Mouse (Mus musculus): ENCODE data around the gene Thnsl2. TPM values are rescaled to one million over a fixed set of nuclear protein-coding genes. Genes with fewer than 3 reads are reported as not detected.

Gene Thnsl2
- polyA plus RNA-seq (2012; rRNA removed): 3.9 and 4.6 TPM in 2 replicates

- H3K27ac ChIP-seq (ENCODE audit: control insufficient read depth, insufficient read depth, low read length): no peak within 1 kb of the TSS
- peak; percentile 61 for DNase-seq
Measured at GRCm38 (mm10) chr6:71143894-71144455, at the start of gene Thnsl2. Thnsl2 (minus strand) TSS chr6:71144439.

GRCm38 (mm10) chr6:71193151-71193740, 49.0 kb upstream of the Thnsl2 start:
- Histone ChIP-seq H3K27ac (ENCODE audit: control insufficient read depth, insufficient read depth, low read length) (no peak overlapping the region), H3K27me3 (ENCODE audit: control insufficient read depth, insufficient read depth, low read length) (no peaks in the 10 kb centered on the region), H3K36me3 (ENCODE audit: control insufficient read depth, insufficient read depth, low read length) (no peaks in the 10 kb centered on the region), H3K4me1 (replicated peaks; ENCODE audit: control insufficient read depth, insufficient read depth, low read length) (no peaks in the 10 kb centered on the region), H3K4me3 (ENCODE audit: control insufficient read depth, insufficient read depth, low read length) (no peak overlapping the region)
- no peak for DNase-seq
- TF ChIP-seq POLR2A (IDR thresholded peaks at IDR 0.05; ENCODE audit: control insufficient read depth, extremely low read depth, insufficient read depth, low read length, poor library complexity): no peak
- no peak for TF ChIP-seq CTCF (IDR thresholded peaks at IDR 0.05; ENCODE audit: borderline replicate concordance, control insufficient read depth, extremely low read depth, insufficient read depth, low read length, poor library complexity)
- 89% methylated on average over 6 of the region's 6 CpGs for WGBS

More at GRCm38 (mm10) chr6:71143894-71144455, at the start of gene Thnsl2:
- 2% methylated on average over 32 of the region's 32 CpGs for WGBS
- Histone ChIP-seq H3K4me1 (replicated peaks; ENCODE audit: control insufficient read depth, insufficient read depth, low read length) (peaks cover 4% of the 10 kb centered on the region), H3K27me3 (ENCODE audit: control insufficient read depth, insufficient read depth, low read length) (no peaks in the 10 kb centered on the region), H3K36me3 (ENCODE audit: control insufficient read depth, insufficient read depth, low read length) (no peaks in the 10 kb centered on the region), H3K4me3 (ENCODE audit: control insufficient read depth, insufficient read depth, low read length) (peak within 1 kb of the TSS; percentile 68)
- TF ChIP-seq CTCF (IDR thresholded peaks at IDR 0.05; ENCODE audit: borderline replicate concordance, control insufficient read depth, extremely low read depth, insufficient read depth, low read length, poor library complexity) (peak; percentile 72), POLR2A (IDR thresholded peaks at IDR 0.05; ENCODE audit: control insufficient read depth, extremely low read depth, insufficient read depth, low read length, poor library complexity) (0 out of 2 replicates have a peak, but pooled peaks have one; percentile 24)

GRCm38 (mm10) chr6:71190501-71190900, 46.3 kb upstream of the Thnsl2 start:
- Histone ChIP-seq H3K27ac (ENCODE audit: control insufficient read depth, insufficient read depth, low read length) (no peak overlapping the region), H3K4me1 (replicated peaks; ENCODE audit: control insufficient read depth, insufficient read depth, low read length) (no peaks in the 10 kb centered on the region), H3K4me3 (ENCODE audit: control insufficient read depth, insufficient read depth, low read length) (no peak overlapping the region), H3K36me3 (ENCODE audit: control insufficient read depth, insufficient read depth, low read length) (no peaks in the 10 kb centered on the region), H3K27me3 (ENCODE audit: control insufficient read depth, insufficient read depth, low read length) (no peaks in the 10 kb centered on the region)
- no peak for DNase-seq
- TF ChIP-seq CTCF (IDR thresholded peaks at IDR 0.05; ENCODE audit: borderline replicate concordance, control insufficient read depth, extremely low read depth, insufficient read depth, low read length, poor library complexity) (no peak), POLR2A (IDR thresholded peaks at IDR 0.05; ENCODE audit: control insufficient read depth, extremely low read depth, insufficient read depth, low read length, poor library complexity) (no peak)
- 98% methylated on average over 2 of the region's 2 CpGs for WGBS

- H3K27ac ChIP-seq (ENCODE audit: control insufficient read depth, insufficient read depth, low read length): no peak overlapping the region
- DNase-seq: no peak
- TF ChIP-seq POLR2A (IDR thresholded peaks at IDR 0.05; ENCODE audit: control insufficient read depth, extremely low read depth, insufficient read depth, low read length, poor library complexity) (no peak), CTCF (IDR thresholded peaks at IDR 0.05; ENCODE audit: borderline replicate concordance, control insufficient read depth, extremely low read depth, insufficient read depth, low read length, poor library complexity) (no peak)
- H3K27me3 ChIP-seq (ENCODE audit: control insufficient read depth, insufficient read depth, low read length): no peaks in the 10 kb centered on the region
- H3K4me3 ChIP-seq (ENCODE audit: control insufficient read depth, insufficient read depth, low read length): no peak overlapping the region
- H3K4me1 ChIP-seq (replicated peaks; ENCODE audit: control insufficient read depth, insufficient read depth, low read length): no peaks in the 10 kb centered on the region
- WGBS: 88% methylated on average over 1 of the region's 1 CpGs
- H3K36me3 ChIP-seq (ENCODE audit: control insufficient read depth, insufficient read depth, low read length): no peaks in the 10 kb centered on the region
Measured at GRCm38 (mm10) chr6:71189578-71189977, 45.3 kb upstream of the Thnsl2 start.

GRCm38 (mm10) chr6:71184941-71185604, 40.8 kb upstream of the Thnsl2 start:
- WGBS: 91% methylated on average over 7 of the region's 7 CpGs
- no peak for DNase-seq
- no peak for TF ChIP-seq POLR2A (IDR thresholded peaks at IDR 0.05; ENCODE audit: control insufficient read depth, extremely low read depth, insufficient read depth, low read length, poor library complexity)
- TF ChIP-seq CTCF (IDR thresholded peaks at IDR 0.05; ENCODE audit: borderline replicate concordance, control insufficient read depth, extremely low read depth, insufficient read depth, low read length, poor library complexity): no peak
- Histone ChIP-seq H3K36me3 (ENCODE audit: control insufficient read depth, insufficient read depth, low read length) (no peaks in the 10 kb centered on the region), H3K27ac (ENCODE audit: control insufficient read depth, insufficient read depth, low read length) (no peak overlapping the region), H3K4me1 (replicated peaks; ENCODE audit: control insufficient read depth, insufficient read depth, low read length) (no peaks in the 10 kb centered on the region), H3K27me3 (ENCODE audit: control insufficient read depth, insufficient read depth, low read length) (no peaks in the 10 kb centered on the region), H3K4me3 (ENCODE audit: control insufficient read depth, insufficient read depth, low read length) (no peak overlapping the region)

- TF ChIP-seq CTCF (IDR thresholded peaks at IDR 0.05; ENCODE audit: borderline replicate concordance, control insufficient read depth, extremely low read depth, insufficient read depth, low read length, poor library complexity) (no peak), POLR2A (IDR thresholded peaks at IDR 0.05; ENCODE audit: control insufficient read depth, extremely low read depth, insufficient read depth, low read length, poor library complexity) (no peak)
- DNase-seq: no peak
- no peaks in the 10 kb centered on the region for H3K27me3 ChIP-seq (ENCODE audit: control insufficient read depth, insufficient read depth, low read length)
- WGBS: 88% methylated on average over 1 of the region's 1 CpGs
- no peak overlapping the region for H3K27ac ChIP-seq (ENCODE audit: control insufficient read depth, insufficient read depth, low read length)
- no peak overlapping the region for H3K4me3 ChIP-seq (ENCODE audit: control insufficient read depth, insufficient read depth, low read length)
- no peaks in the 10 kb centered on the region for H3K36me3 ChIP-seq (ENCODE audit: control insufficient read depth, insufficient read depth, low read length)
- no peaks in the 10 kb centered on the region for H3K4me1 ChIP-seq (replicated peaks; ENCODE audit: control insufficient read depth, insufficient read depth, low read length)
Measured at GRCm38 (mm10) chr6:71180596-71180995, 36.4 kb upstream of the Thnsl2 start.

Data from thymus, adult 2 months (tissue).